Mouse (Mus musculus): ENCODE measurements around the gene Sprr2a2.

- no peak for TF ChIP-seq CTCF (IDR thresholded peaks at IDR 0.05; ENCODE audit: low read depth)
- TF ChIP-seq EP300 (optimal IDR thresholded peaks at IDR 0.05), result peak; percentile 73
Observed at GRCm38 (mm10) chr3:92169847-92170246, 45.9 kb upstream of the Sprr2a2 start.
